ENCODE assay signal across 1 mouse cellular context in the genomic region with DNA sequence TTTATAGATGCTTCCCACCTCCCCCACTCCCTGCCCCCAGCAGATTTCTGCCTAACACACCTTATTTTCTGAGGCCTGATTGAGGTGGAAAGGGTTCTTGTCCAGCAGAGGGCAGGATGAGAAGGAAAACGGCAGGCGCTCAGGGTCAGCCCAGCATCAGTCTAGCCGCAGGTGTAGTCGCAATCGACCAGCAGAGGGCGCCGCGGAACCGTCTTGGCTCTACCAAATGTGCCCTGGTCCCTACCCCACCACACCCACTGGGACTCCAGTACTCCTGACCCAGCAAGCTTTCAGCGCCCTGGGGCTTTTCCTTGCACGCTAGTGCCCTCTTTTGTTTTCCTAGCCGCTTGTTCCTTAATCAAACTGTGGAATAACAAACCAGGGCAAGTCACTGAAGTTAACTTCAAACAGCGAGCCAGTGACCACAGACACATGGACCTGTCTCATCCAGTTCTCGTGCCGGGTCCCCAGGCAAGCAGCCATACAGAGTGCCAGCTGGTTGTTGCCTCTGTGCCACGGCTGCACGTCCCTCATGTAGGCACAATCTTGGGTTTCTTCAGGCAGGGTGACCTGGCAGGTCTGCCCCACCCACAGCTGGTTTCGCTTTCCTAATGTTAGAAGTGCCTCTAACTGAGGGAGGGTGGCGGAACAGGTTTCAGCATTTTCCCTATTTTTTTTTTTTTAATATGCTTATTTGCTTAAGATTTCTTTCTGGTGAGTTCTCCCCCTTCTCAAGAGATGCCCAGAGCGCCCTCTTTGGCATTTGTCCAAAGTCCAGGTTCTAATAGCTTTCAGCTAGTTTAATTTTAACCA.
TF ChIP-seq lines count a peak whose summit lies in the region.

No protein-coding gene starts in this region.

TF ChIP-seq in C2C12, 6 proteins besides CTCF, POLR2A, EP300 and RAD21:
- TF ChIP-seq FOSL1 (IDR thresholded peaks at IDR 0.05; ENCODE audit: insufficient read depth, low read length, poor library complexity, severe bottlenecking) (no peak), MYOD1 (IDR thresholded peaks at IDR 0.05; ENCODE audit: control insufficient read depth, insufficient read length, low read depth) (peak; percentile 30)
